Mouse (Mus musculus): ENCODE measurements around the gene Misp.

The Misp gene

DNA sequence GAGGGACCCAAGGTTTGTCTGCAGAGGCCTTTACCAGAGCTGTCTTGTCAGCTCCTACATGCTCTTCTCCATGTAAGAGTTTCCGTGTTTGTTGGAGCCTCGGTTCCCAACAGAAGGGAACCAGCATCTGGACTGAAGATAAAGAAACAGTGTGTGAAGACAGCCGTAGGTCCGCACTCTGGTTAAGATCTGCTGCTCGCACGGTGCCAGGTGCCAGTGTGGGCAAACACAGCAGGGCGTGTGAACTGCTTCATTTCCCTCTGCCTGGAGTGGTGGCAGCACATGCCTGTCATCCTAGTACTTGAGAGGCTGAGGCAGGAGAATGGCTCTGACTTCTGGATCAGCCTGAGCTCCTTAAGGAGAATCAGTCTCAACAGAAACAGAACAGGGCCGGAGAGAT lies 51.1 kb downstream of the Misp start:
- no peak for DNase-seq (ENCODE audit: extremely low read depth, insufficient read length, low spot score)

- no peak for DNase-seq (ENCODE audit: extremely low read depth, insufficient read length, low spot score)
These were observed 52.1 kb downstream of the Misp start for GRCm38 (mm10) chr10:79872862-79873261.

GRCm38 (mm10) chr10:79873313-79873712 lies 52.5 kb downstream of the Misp start:
- DNase-seq (ENCODE audit: extremely low read depth, insufficient read length, low spot score), result no peak

DNA sequence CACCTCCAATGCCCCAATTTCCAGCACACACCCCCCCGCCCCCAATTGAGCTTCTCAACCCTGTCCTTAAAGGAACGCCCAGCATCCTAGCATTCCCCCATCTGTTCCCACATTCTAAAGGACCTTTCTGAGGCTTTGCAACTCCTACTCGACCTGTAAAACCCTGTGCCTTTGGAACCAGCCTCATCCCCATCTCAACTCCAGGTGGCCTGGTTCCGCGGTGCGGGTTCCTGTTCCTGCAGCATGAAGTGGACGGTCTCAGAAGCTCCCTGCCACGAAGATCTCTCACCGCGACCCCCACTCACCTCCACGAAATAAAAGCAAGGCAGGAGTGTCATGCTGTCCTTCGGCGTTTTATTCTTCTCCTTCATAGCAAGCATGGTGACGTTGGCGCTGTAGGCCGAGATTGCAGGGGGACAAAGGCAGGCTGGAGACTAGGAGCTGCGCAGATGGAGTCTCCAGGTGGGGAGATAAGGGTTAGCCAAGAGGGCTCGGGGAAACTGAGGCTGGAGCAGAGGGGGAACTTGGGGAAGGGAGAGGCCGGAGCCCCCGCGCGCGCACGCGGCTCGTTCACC lies 53.0 kb downstream of the Misp start:
- no peak for DNase-seq (ENCODE audit: extremely low read depth, insufficient read length, low spot score)

DNA sequence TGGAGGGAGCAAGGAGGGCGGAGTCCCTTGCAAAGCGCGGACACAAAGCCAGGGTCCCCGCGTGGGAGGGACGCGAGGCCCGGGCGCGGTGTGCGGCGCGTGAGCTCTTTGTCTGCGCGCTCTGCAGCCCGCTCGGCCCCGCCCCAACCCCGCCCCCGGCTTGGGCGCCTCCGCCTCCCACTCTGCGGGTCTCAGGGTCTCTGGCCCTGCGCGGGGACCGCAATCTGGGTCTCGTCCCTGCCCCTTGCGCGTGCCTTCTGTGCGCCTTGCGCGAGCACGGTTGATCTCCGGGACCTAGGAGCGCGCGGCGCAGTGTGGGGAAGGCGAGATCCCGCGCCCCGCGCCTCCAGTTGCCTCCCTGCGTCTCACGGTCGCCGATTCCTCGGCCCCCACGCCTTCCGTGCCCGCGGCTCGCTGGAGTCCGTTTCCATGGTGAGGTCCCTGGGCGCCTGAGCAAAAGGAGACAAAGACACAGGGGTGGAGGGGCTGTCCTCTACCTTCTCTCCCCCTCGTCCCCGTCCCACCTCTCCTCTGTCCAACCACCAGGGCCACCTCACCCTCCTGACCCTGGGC lies 53.6 kb downstream of the Misp start, which contains the start of the genes Prtn3 and Plppr3:
Gene Prtn3, plus strand, starts transcription at position 187 of the 573 bp plus-strand sequence.
Gene Plppr3, minus strand, starts transcription at position 345 of the 573 bp plus-strand sequence.
- DNase-seq (ENCODE audit: extremely low read depth, insufficient read length, low spot score), result no peak

- DNase-seq (ENCODE audit: extremely low read depth, insufficient read length, low spot score), result no peak
These were observed 56.4 kb downstream of the Misp start for GRCm38 (mm10) chr10:79877174-79877573.

- no peak for DNase-seq (ENCODE audit: extremely low read depth, insufficient read length, low spot score)
These were observed 57.0 kb downstream of the Misp start for GRCm38 (mm10) chr10:79877757-79878156.

- DNase-seq (ENCODE audit: extremely low read depth, insufficient read length, low spot score), result no peak
These were observed 58.7 kb downstream of the Misp start for GRCm38 (mm10) chr10:79879527-79879926.
